ENCODE assay signal across 23 mouse cellular contexts in genomic region chr5:30580725-30581124, GRCm38 (mm10). TPM values are rescaled to one million over a fixed set of nuclear protein-coding genes. Genes with fewer than 3 reads are reported as not detected.
DNase-seq lines count a peak whose midpoint lies in the region; ATAC-seq and TF ChIP-seq lines count a peak whose summit lies in the region.
"Had no signal": no experiment of that assay in that cellular context is flagged by ENCODE, and none has a peak within 500 bp of the region (broad histone marks: within the 10 kb centered on the region; RNA-seq: fewer than 3 reads in every experiment).

No protein-coding gene starts in this region.

- intact Hi-C loops in heart, postnatal 36 days (cut with DNase I): no loop called here

- 60% methylated on average over 6 of the region's 6 CpGs for WGBS in heart, embryonic 13.5 days
- WGBS in lung, postnatal 0 days: 70% methylated on average over 6 of the region's 6 CpGs

- TF ChIP-seq CTCF in lung, postnatal 0 days (IDR thresholded peaks at IDR 0.05): no peak

- DNase-seq in cerebellum, adult 9-10 months: peak; percentile 23
- no peak for DNase-seq in cerebellum, adult 8-10 months
- DNase-seq in heart, postnatal 36 days: no peak
- peak; percentile 56 for DNase-seq in retina, postnatal 1 day
- DNase-seq in retina, embryonic 14.5 days (ENCODE audit: low spot score): no peak
- DNase-seq in lung, postnatal 0 days (ENCODE audit: low spot score): no peak
- DNase-seq: cerebellum, adult 18-20 months; cerebellum, postnatal 25 days; forebrain, postnatal 0 days; gastrocnemius, postnatal 14 days; heart, adult 2 months; kidney, adult 11 months; kidney, adult 9 months had no signal

- peaks cover 5% of the 10 kb centered on the region; the same call in 1 of the 2 replicates for H3K27me3 ChIP-seq in heart, embryonic 13.5 days (replicated peaks)
- no peaks in the 10 kb centered on the region for H3K27me3 ChIP-seq in lung, postnatal 0 days (replicated peaks; ENCODE audit: insufficient read depth, low read length)

- ATAC-seq in heart, embryonic 13.5 days (ENCODE audit: extremely low read depth, insufficient number of reproducible peaks, low FRiP score, low TSS enrichment): no peak
- no peak for ATAC-seq in lung, postnatal 0 days
- ATAC-seq: forebrain, postnatal 0 days; hindbrain, postnatal 0 days had no signal

- no peaks in the 10 kb centered on the region for H3K36me3 ChIP-seq in heart, embryonic 13.5 days
- H3K36me3 ChIP-seq in lung, postnatal 0 days (ENCODE audit: insufficient read depth, low read length): no peaks in the 10 kb centered on the region

- no peaks in the 10 kb centered on the region for H3K9me3 ChIP-seq in heart, embryonic 13.5 days
- no peaks in the 10 kb centered on the region for H3K9me3 ChIP-seq in lung, postnatal 0 days (ENCODE audit: low read length)

- no peak overlapping the region for H3K4me2 ChIP-seq in heart, embryonic 13.5 days
- no peak overlapping the region for H3K4me2 ChIP-seq in lung, postnatal 0 days (replicated peaks; ENCODE audit: low read depth, low read length)
- H3K4me2 ChIP-seq: heart, embryonic 11.5 days had no signal

- no peak overlapping the region for H3K4me3 ChIP-seq in heart, embryonic 13.5 days
- H3K4me3 ChIP-seq in lung, postnatal 0 days (ENCODE audit: low read depth, low read length): no peak overlapping the region
- H3K4me3 ChIP-seq: heart, adult 2 months had no signal

- TF ChIP-seq EP300 in lung, postnatal 0 days (IDR thresholded peaks at IDR 0.05): no peak

- H3K27ac ChIP-seq in heart, embryonic 13.5 days (replicated peaks): peak overlapping the region; percentile 28; the same call in 1 of the 2 replicates
- no peak overlapping the region for H3K27ac ChIP-seq in lung, postnatal 0 days (ENCODE audit: low read length)
- H3K27ac ChIP-seq: heart, adult 2 months; hindbrain, postnatal 0 days had no signal

- no peak overlapping the region for H3K9ac ChIP-seq in heart, embryonic 13.5 days
- H3K9ac ChIP-seq in lung, postnatal 0 days (replicated peaks; ENCODE audit: low read depth): no peak overlapping the region
- H3K9ac ChIP-seq: forebrain, postnatal 0 days had no signal

- peaks cover 66% of the 10 kb centered on the region for H3K4me1 ChIP-seq in heart, embryonic 13.5 days
- H3K4me1 ChIP-seq in lung, postnatal 0 days (ENCODE audit: insufficient read depth, low read depth, low read length): no peaks in the 10 kb centered on the region

RNA-seq across cellular contexts. Expression of gene Kcnk3, which starts 7.2 kb away (rescaled TPM):
- polyA plus RNA-seq in heart, embryonic 13.5 days (2015; fragmentation: Nextera tagmentation; extraction: Ambion mirVana): 28.9 and 29.1 TPM in 2 replicates
- 100 to 1,000 TPM; 234 to 245 TPM for total RNA-seq in heart, postnatal 36 days (2021)
- polyA plus RNA-seq in lung, postnatal 0 days (2015; fragmentation: Nextera tagmentation; extraction: Ambion mirVana): 28.6 and 35.7 TPM in 2 replicates

RNA-seq across cellular contexts. Expression of gene Cib4, which starts 35.1 kb away (rescaled TPM):
- polyA plus RNA-seq in heart, embryonic 13.5 days (2015; fragmentation: Nextera tagmentation; extraction: Ambion mirVana): not detected in 2 replicates
- total RNA-seq in heart, postnatal 36 days (2021): not detected
- 0.26 TPM in 1 of 2 replicates, not detected in the other for polyA plus RNA-seq in lung, postnatal 0 days (2015; fragmentation: Nextera tagmentation; extraction: Ambion mirVana)
- total RNA-seq: ES-E14; forebrain, postnatal 0 days; gastrocnemius, adult 18-20 months; gastrocnemius, postnatal 14 days; heart, adult 2 months; heart, postnatal 25 days; hindbrain, postnatal 0 days had no signal
- polyA plus RNA-seq: embryonic facial prominence, embryonic 14.5 days; forebrain, postnatal 0 days; heart, adult 2 months; heart, embryonic 11.5 days; heart, embryonic 16.5 days; hindbrain, embryonic 11.5 days; hindbrain, postnatal 0 days; intestine, embryonic 14.5 days had no signal

Comparison
In these comparisons a context has a peak if more than half of its experiments do, and no peak if none do; other contexts are left out.
1. DNase-seq: peak in cerebellum, adult 9-10 months (single experiment) and retina, postnatal 1 day (single experiment); none in cerebellum, adult 8-10 months (single experiment), heart, postnatal 36 days (0 of 2), retina, embryonic 14.5 days (single experiment) and lung, postnatal 0 days (single experiment).